9 mouse cellular contexts compared by ENCODE assay signal in genomic region chr12:65401728-65402419, GRCm38 (mm10).
A peak's percentile ranks its signal among the peaks of the same experiment; 100 is the strongest.
DNase-seq lines count a peak whose midpoint lies in the region; ATAC-seq and TF ChIP-seq lines count a peak whose summit lies in the region.
"Had no signal": no experiment of that assay in that cellular context is flagged by ENCODE, and none has a peak within 500 bp of the region (broad histone marks: within the 10 kb centered on the region; RNA-seq: fewer than 3 reads in every experiment).

No protein-coding gene starts in this region.

- no peaks in the 10 kb centered on the region for H3K27me3 ChIP-seq in limb, embryonic 11.5 days (ENCODE audit: control insufficient read depth, insufficient read depth, low read length)
- no peaks in the 10 kb centered on the region for H3K27me3 ChIP-seq in limb, embryonic 10.5 days (ENCODE audit: low read depth, poor library complexity, severe bottlenecking)
- H3K27me3 ChIP-seq in midbrain, postnatal 0 days (ENCODE audit: insufficient read depth, low read length): no peaks in the 10 kb centered on the region
- H3K27me3 ChIP-seq: lung, embryonic 15.5 days had no signal

- 0 out of 2 replicates have a peak, but pooled peaks have one; percentile 27 for ATAC-seq in limb, embryonic 11.5 days (ENCODE audit: insufficient number of reproducible peaks, low FRiP score, low TSS enrichment, low read depth)
- peak; percentile 73 for ATAC-seq in midbrain, postnatal 0 days (ENCODE audit: low FRiP score)
- ATAC-seq in CD4-positive, CD25-positive, alpha-beta regulatory T cell, adult 4 months: no peak

- no peak overlapping the region for H3K27ac ChIP-seq in limb, embryonic 11.5 days (replicated peaks; ENCODE audit: low read depth, low read length)
- no peak overlapping the region for H3K27ac ChIP-seq in limb, embryonic 10.5 days
- no peak overlapping the region for H3K27ac ChIP-seq in layer of hippocampus, adult 2 months
- no peak overlapping the region for H3K27ac ChIP-seq in midbrain, postnatal 0 days (ENCODE audit: low read depth, low read length)
- H3K27ac ChIP-seq: lung, embryonic 15.5 days had no signal

- H3K4me1 ChIP-seq in limb, embryonic 11.5 days (ENCODE audit: control insufficient read depth, insufficient read depth, low read length): no peaks in the 10 kb centered on the region
- no peaks in the 10 kb centered on the region for H3K4me1 ChIP-seq in limb, embryonic 10.5 days
- H3K4me1 ChIP-seq in midbrain, postnatal 0 days (ENCODE audit: insufficient read depth, low read length): no peaks in the 10 kb centered on the region
- H3K4me1 ChIP-seq: lung, embryonic 15.5 days had no signal

- no peak overlapping the region for H3K9ac ChIP-seq in limb, embryonic 11.5 days (ENCODE audit: low read length)
- no peak overlapping the region for H3K9ac ChIP-seq in midbrain, postnatal 0 days (replicated peaks; ENCODE audit: low read length, poor library complexity, severe bottlenecking)
- H3K9ac ChIP-seq: lung, embryonic 15.5 days had no signal

- no peak overlapping the region for H3K4me3 ChIP-seq in limb, embryonic 11.5 days (ENCODE audit: low read depth, low read length)
- H3K4me3 ChIP-seq in limb, embryonic 10.5 days: no peak overlapping the region
- no peak overlapping the region for H3K4me3 ChIP-seq in layer of hippocampus, adult 2 months
- no peak overlapping the region for H3K4me3 ChIP-seq in midbrain, postnatal 0 days (ENCODE audit: low read depth, low read length)
- H3K4me3 ChIP-seq: lung, embryonic 15.5 days had no signal

- DNase-seq in limb, embryonic 11.5 days (ENCODE audit: low spot score): peak; percentile 55
- no peak for DNase-seq in limb, embryonic 10.5 days (ENCODE audit: low spot score)
- DNase-seq in cerebellum, adult 9-10 months: peak; percentile 27
- peak; percentile 25 to 54 for DNase-seq in frontal cortex, postnatal 25 days (ENCODE audit: low spot score in 2 of 2)
- peak; percentile 55 to 60 for DNase-seq in layer of hippocampus, adult 2 months (ENCODE audit: low spot score in 2 of 2)
- peak; percentile 89 for DNase-seq in midbrain, postnatal 0 days (ENCODE audit: low spot score)
- DNase-seq in urinary bladder, adult 18-20 months (ENCODE audit: low spot score in 2 of 2): no peak

- WGBS in limb, embryonic 11.5 days: 47% methylated on average over 8 of the region's 8 CpGs
- WGBS in limb, embryonic 10.5 days: 56% methylated on average over 8 of the region's 8 CpGs
- WGBS in midbrain, postnatal 0 days: 39% methylated on average over 8 of the region's 8 CpGs

- H3K9me3 ChIP-seq in limb, embryonic 11.5 days (ENCODE audit: control insufficient read depth, low read length): no peaks in the 10 kb centered on the region
- no peaks in the 10 kb centered on the region for H3K9me3 ChIP-seq in limb, embryonic 10.5 days (replicated peaks)
- H3K9me3 ChIP-seq in midbrain, postnatal 0 days (ENCODE audit: low read length): no peaks in the 10 kb centered on the region
- H3K9me3 ChIP-seq: lung, embryonic 15.5 days had no signal

- H3K36me3 ChIP-seq in limb, embryonic 11.5 days (ENCODE audit: control insufficient read depth, insufficient read depth, low read length): no peaks in the 10 kb centered on the region
- H3K36me3 ChIP-seq in limb, embryonic 10.5 days: no peaks in the 10 kb centered on the region
- no peaks in the 10 kb centered on the region for H3K36me3 ChIP-seq in midbrain, postnatal 0 days (ENCODE audit: insufficient read depth, low read length)
- H3K36me3 ChIP-seq: lung, embryonic 15.5 days had no signal

- H3K4me2 ChIP-seq in limb, embryonic 11.5 days (ENCODE audit: low read depth, severe bottlenecking): no peak overlapping the region
- H3K4me2 ChIP-seq in midbrain, postnatal 0 days (ENCODE audit: low read depth, low read length, poor library complexity, severe bottlenecking): no peak overlapping the region
- H3K4me2 ChIP-seq: lung, embryonic 15.5 days had no signal

- TF ChIP-seq CTCF in layer of hippocampus, adult 2 months (conservative IDR thresholded peaks at IDR 0.05): peak; percentile 89
- peak; percentile 87 for TF ChIP-seq CTCF in midbrain, postnatal 0 days (IDR thresholded peaks at IDR 0.05)

Comparison
In these comparisons a context has a peak if more than half of its experiments do, and no peak if none do; other contexts are left out.
1. DNase-seq: peak in limb, embryonic 11.5 days (single experiment), cerebellum, adult 9-10 months (single experiment), frontal cortex, postnatal 25 days (2 of 2), layer of hippocampus, adult 2 months (2 of 2) and midbrain, postnatal 0 days (single experiment); none in limb, embryonic 10.5 days (single experiment) and urinary bladder, adult 18-20 months (0 of 2).